In genomic region chr4:149256511-149257300, GRCm38 (mm10) we compare ENCODE assay signal across 9 mouse cellular contexts. TPM values are rescaled to one million over a fixed set of nuclear protein-coding genes. Genes with fewer than 3 reads are reported as not detected.
A peak's percentile ranks its signal among the peaks of the same experiment; 100 is the strongest.
DNase-seq lines count a peak whose midpoint lies in the region; ATAC-seq and TF ChIP-seq lines count a peak whose summit lies in the region.
"Had no signal": no experiment of that assay in that cellular context is flagged by ENCODE, and none has a peak within 500 bp of the region (broad histone marks: within the 10 kb centered on the region; RNA-seq: fewer than 3 reads in every experiment).

No protein-coding gene starts in this region.

- no peak overlapping the region for H3K4me2 ChIP-seq in forebrain, embryonic 15.5 days (replicated peaks)
- no peak overlapping the region for H3K4me2 ChIP-seq in midbrain, embryonic 15.5 days
- H3K4me2 ChIP-seq in liver, postnatal 0 days (ENCODE audit: low read depth, low read length) = no peak overlapping the region
- H3K4me2 ChIP-seq: liver, embryonic 11.5 days had no signal

- DNase-seq in gastrocnemius, adult 2 months = peak; percentile 55
- no peak for DNase-seq in gastrocnemius, postnatal 36 days
- DNase-seq in cerebellum, adult 8-10 months = peak; percentile 74
- no peak for DNase-seq in liver, postnatal 0 days
- no peak for DNase-seq in thymus, postnatal 14 days
- DNase-seq in B cell, adult 2 months = no peak

- no peaks in the 10 kb centered on the region for H3K9me3 ChIP-seq in forebrain, embryonic 15.5 days
- H3K9me3 ChIP-seq in midbrain, embryonic 15.5 days = no peaks in the 10 kb centered on the region
- no peaks in the 10 kb centered on the region for H3K9me3 ChIP-seq in liver, postnatal 0 days (ENCODE audit: low read length)

- H3K4me1 ChIP-seq in forebrain, embryonic 15.5 days = peaks cover 18% of the 10 kb centered on the region
- H3K4me1 ChIP-seq in midbrain, embryonic 15.5 days = peaks cover 15% of the 10 kb centered on the region
- H3K4me1 ChIP-seq in liver, postnatal 0 days (ENCODE audit: insufficient read depth) = peaks cover 2% of the 10 kb centered on the region; the same call in 1 of the 2 replicates

- H3K27ac ChIP-seq in gastrocnemius, adult 2 months = peak overlapping the region; percentile 81
- H3K27ac ChIP-seq in forebrain, embryonic 15.5 days (replicated peaks) = peak overlapping the region; percentile 57
- H3K27ac ChIP-seq in midbrain, embryonic 15.5 days = peak overlapping the region; percentile 72
- H3K27ac ChIP-seq in liver, postnatal 0 days (ENCODE audit: low read depth) = no peak overlapping the region

- H3K36me3 ChIP-seq in forebrain, embryonic 15.5 days = peaks cover 59% of the 10 kb centered on the region
- H3K36me3 ChIP-seq in midbrain, embryonic 15.5 days (replicated peaks) = peaks cover 33% of the 10 kb centered on the region
- H3K36me3 ChIP-seq in liver, postnatal 0 days (replicated peaks; ENCODE audit: insufficient read depth, low read length) = peaks cover 5% of the 10 kb centered on the region; the same call in 1 of the 2 replicates

- H3K4me3 ChIP-seq in gastrocnemius, adult 2 months = no peak overlapping the region
- H3K4me3 ChIP-seq in forebrain, embryonic 15.5 days = no peak overlapping the region
- H3K4me3 ChIP-seq in midbrain, embryonic 15.5 days = no peak overlapping the region
- no peak overlapping the region for H3K4me3 ChIP-seq in liver, postnatal 0 days (ENCODE audit: low read depth, low read length)

- no peak overlapping the region for H3K9ac ChIP-seq in forebrain, embryonic 15.5 days (replicated peaks)
- no peak overlapping the region for H3K9ac ChIP-seq in midbrain, embryonic 15.5 days
- H3K9ac ChIP-seq in liver, postnatal 0 days (replicated peaks) = no peak overlapping the region

- 79% methylated on average over 15 of the region's 15 CpGs for WGBS in forebrain, embryonic 15.5 days
- 83% methylated on average over 15 of the region's 15 CpGs for WGBS in midbrain, embryonic 15.5 days
- 85% methylated on average over 15 of the region's 15 CpGs for WGBS in liver, postnatal 0 days (ENCODE audit: insufficient replicate concordance)

- no peak for TF ChIP-seq CTCF in gastrocnemius, adult 2 months (IDR thresholded peaks at IDR 0.05)
- TF ChIP-seq CTCF in liver, postnatal 0 days (IDR thresholded peaks at IDR 0.05; ENCODE audit: low read depth) = no peak

- no peak for TF ChIP-seq EP300 in liver, postnatal 0 days (IDR thresholded peaks at IDR 0.05; ENCODE audit: low read depth)

- intact Hi-C loops in gastrocnemius, adult 2 months (cut with DNase I) = no loop called here
- intact Hi-C loops in gastrocnemius, postnatal 36 days (cut with DNase I) = no loop called here

- ATAC-seq in forebrain, embryonic 15.5 days (replicated peaks) = no peak
- no peak for ATAC-seq in midbrain, embryonic 15.5 days (replicated peaks)
- no peak for ATAC-seq in liver, postnatal 0 days

- H3K27me3 ChIP-seq in forebrain, embryonic 15.5 days = no peaks in the 10 kb centered on the region
- no peaks in the 10 kb centered on the region for H3K27me3 ChIP-seq in midbrain, embryonic 15.5 days (replicated peaks)
- no peaks in the 10 kb centered on the region for H3K27me3 ChIP-seq in liver, postnatal 0 days (ENCODE audit: insufficient read depth, low read length)

RNA-seq across cellular contexts. Expression of gene Kif1b, which starts 50.8 kb away (rescaled TPM):
- 100 to 1,000 TPM; 256 to 358 TPM for total RNA-seq in gastrocnemius, adult 2 months (2021)
- 100 to 1,000 TPM; 259 to 283 TPM for total RNA-seq in gastrocnemius, postnatal 36 days (2021)
- 135 and 141 TPM in 2 replicates for polyA plus RNA-seq in forebrain, embryonic 15.5 days (2015; fragmentation: Nextera tagmentation; extraction: Ambion mirVana)
- 147 and 154 TPM in 2 replicates for polyA plus RNA-seq in midbrain, embryonic 15.5 days (2015; fragmentation: Nextera tagmentation; extraction: Ambion mirVana)
- polyA plus RNA-seq in liver, postnatal 0 days (2015; fragmentation: Nextera tagmentation; extraction: Ambion mirVana) = 6.9 and 8.9 TPM in 2 replicates

Comparison
In these comparisons a context has a peak if more than half of its experiments do, and no peak if none do; other contexts are left out.
1. DNase-seq: peak in gastrocnemius, adult 2 months (single experiment) and cerebellum, adult 8-10 months (single experiment); none in gastrocnemius, postnatal 36 days (0 of 2), liver, postnatal 0 days (single experiment), thymus, postnatal 14 days (single experiment) and B cell, adult 2 months (0 of 2).
2. RNA of gene Kif1b, which starts 50.8 kb away (polyA plus RNA-seq): 147 to 154 TPM in midbrain, embryonic 15.5 days and 135 to 141 TPM in forebrain, embryonic 15.5 days; 6.9 to 8.9 TPM in liver, postnatal 0 days; every median in the first group is over 10 times any median in the second.